Mouse (Mus musculus) bone marrow macrophage, adult 2 months (primary cell): Measurements from ENCODE around the gene Ankrd61. TPM values are rescaled to one million over a fixed set of nuclear protein-coding genes. Genes with fewer than 3 reads are reported as not detected.
A peak's percentile ranks its signal among the peaks of the same experiment; 100 is the strongest.

Source experiments
- H3K27ac ChIP-seq: 2 replicates; pipeline ENCODE4 v1.5.1; 2012; ENCODE audit warnings: low read depth, low read length; ENCODE audit not compliant: insufficient read depth
- H3K4me1 ChIP-seq: 2 replicates; pipeline ENCODE4 v1.6.1; 2012; ENCODE audit warnings: low read length; ENCODE audit not compliant: control insufficient read depth, insufficient read depth
- H3K4me3 ChIP-seq: 2 replicates; pipeline ENCODE4 v1.5.1; 2012; ENCODE audit warnings: mild to moderate bottlenecking, low read length, moderate library complexity; ENCODE audit not compliant: insufficient read depth
- CTCF ChIP-seq: IDR thresholded peaks from 2 replicates; pipeline ENCODE4 v1.5.1; 2012; ENCODE audit warnings: low read depth, mild to moderate bottlenecking, low read length, moderate library complexity
- POLR2A ChIP-seq: IDR thresholded peaks from 2 replicates; pipeline ENCODE4 v1.6.1; 2012; ENCODE audit warnings: mild to moderate bottlenecking, low read depth, low read length, borderline replicate concordance
- polyA plus RNA-seq: library from polyadenylated mRNA; stranded (reverse); fragments of >200 nt; gene quantifications from 2 replicates; pipeline ENCODE4 v1.2.4, GENCODE M21; 2012; ENCODE audit not compliant: missing spikeins, insufficient read depth, insufficient read length

Gene Ankrd61
- polyA plus RNA-seq, 1 experiment = not detected

DNA sequence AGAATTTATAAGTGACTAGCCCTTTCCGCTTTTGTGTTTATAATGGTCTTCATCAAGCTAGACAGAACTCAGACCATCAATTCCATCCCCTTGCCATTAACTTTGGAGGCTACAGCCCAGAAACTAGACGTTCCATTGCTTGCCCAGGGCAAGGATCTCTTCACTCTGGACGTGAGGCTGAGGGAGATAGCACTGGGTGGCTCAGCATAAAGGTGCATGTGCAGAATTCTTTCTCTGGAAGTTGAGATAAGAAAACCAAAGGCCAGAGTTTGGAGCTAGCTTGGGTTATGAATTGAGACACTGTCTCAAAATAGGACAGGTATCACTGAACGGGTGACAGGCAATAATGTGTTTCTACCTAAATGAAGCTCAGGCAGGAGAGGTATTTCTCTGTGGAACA is 6.3 kb upstream of the Ankrd61 start:
- TF ChIP-seq CTCF = no peak
- TF ChIP-seq POLR2A = no peak
- H3K27ac ChIP-seq = no peak overlapping the region
- H3K4me3 ChIP-seq = no peak overlapping the region
- H3K4me1 ChIP-seq = 0 out of 2 replicates have a peak, but pooled peaks cover 5% of the 10 kb centered on the region

DNA sequence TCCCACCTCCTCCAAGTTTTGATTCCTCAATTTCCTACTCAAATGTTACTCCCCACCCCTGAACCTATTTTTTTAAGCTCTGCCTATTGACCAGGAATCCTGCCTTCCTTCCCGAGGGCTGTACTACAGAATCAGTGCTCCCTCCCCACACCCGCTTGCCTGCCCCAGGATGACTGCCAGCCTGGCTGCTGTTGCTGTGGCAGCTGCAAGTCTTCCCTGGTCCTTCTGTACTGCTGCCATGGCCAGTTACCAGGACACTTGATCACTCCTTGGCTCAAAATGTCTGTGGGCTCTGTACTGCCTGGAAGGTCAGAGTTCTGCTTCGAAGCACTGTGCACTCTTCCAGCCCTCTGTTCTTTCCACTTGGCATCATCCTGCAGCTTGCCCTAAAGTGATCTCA is 4.6 kb upstream of the Ankrd61 start:
- Histone ChIP-seq H3K27ac (no peak overlapping the region), H3K4me1 (no peaks in the 10 kb centered on the region), H3K4me3 (no peak overlapping the region)
- TF ChIP-seq CTCF (no peak), POLR2A (no peak)

DNA sequence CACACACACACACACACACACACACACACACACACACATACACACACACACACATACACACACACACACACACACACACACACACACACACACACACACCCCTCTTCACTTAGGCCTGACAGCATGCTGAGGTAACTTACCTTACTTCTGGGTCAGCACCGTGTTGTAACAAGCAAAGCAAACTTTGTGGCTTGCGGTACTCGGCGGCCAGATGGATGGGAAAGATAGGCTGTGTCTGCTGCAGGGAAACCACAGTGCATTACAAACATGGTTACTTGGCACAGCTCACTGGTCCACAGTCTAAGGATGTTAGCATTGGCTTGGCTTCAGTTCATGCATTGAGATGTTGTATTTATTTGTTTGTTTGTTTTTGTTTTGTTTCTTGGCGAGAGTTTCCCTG is 4.1 kb downstream of the Ankrd61 start:
- H3K4me3 ChIP-seq = no peak overlapping the region
- TF ChIP-seq CTCF = no peak
- no peak for TF ChIP-seq POLR2A
- no peak overlapping the region for H3K27ac ChIP-seq
- H3K4me1 ChIP-seq = no peaks in the 10 kb centered on the region

DNA sequence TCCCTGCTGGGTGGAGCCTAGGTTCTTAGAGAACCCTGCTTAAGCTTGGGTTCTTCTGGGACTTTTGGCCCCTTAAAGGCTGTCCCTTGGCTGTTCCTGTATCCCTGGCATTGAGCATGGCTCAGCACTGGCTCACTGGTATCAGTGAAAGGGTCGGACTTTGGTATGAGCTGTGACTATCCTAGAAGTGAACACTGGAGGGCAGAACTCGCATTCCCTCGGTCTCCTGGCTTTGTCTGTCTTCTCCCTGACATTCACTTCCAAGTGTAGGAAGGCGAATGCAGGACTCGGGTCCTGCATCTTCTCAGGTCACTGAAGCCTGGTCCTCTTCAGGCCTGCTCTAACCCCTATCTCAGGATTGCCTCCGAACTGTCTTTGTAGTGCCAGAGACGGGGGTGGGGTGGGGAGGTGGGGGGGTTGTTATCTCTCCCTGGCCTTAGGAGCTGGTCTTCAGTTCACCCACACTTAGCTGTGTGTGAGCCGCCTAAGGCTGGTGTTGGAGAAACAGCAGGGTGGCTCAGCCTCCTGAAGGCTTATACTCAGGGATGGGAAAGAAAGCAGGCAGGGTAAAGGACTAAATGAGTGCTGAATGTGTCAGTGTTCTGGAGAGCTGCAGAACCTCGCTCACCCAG is 5.1 kb downstream of the Ankrd61 start:
- TF ChIP-seq POLR2A = no peak
- TF ChIP-seq CTCF = no peak
- H3K4me3 ChIP-seq = no peak overlapping the region
- no peaks in the 10 kb centered on the region for H3K4me1 ChIP-seq
- H3K27ac ChIP-seq = no peak overlapping the region

DNA sequence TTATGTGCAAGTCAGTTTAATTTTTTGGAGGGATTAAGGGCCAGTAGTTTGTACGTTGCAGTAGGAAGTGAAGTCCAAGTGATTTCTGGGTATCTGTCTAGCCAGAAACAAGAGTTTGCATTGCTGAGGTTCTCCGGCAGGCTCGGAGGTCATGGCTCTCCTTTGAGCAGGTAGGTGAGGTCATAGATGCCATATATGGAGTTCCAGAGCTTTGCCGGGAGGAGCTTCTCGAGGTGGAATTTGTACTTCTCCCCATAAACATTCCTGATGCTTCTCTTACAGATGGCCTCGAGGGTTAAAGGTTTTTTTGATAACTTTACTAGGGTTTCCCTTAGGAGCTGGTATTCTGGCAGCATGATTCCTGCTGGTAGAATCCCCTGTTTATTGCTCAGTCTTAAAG is 6.7 kb downstream of the Ankrd61 start:
- TF ChIP-seq CTCF = no peak
- TF ChIP-seq POLR2A = no peak
- Histone ChIP-seq H3K4me3 (no peak overlapping the region), H3K27ac (no peak overlapping the region), H3K4me1 (no peaks in the 10 kb centered on the region)

DNA sequence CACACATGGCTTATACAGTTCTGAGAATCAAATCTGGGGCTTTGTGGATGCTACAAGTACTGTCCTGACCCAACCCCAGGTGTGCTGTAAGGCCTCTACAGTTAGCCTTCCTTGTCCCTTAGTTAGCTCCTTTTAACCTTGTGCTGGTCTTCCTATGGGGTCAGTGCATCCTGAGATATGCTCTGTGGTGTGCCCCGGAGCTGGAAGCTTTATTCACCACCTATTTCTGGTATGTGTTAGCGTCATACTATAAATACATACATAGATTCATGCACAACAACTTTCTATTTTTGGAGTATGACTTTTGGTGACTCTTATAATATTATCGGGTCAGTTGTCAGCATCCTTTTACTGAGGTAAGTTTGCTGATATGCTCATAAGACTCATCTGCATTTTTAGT is 12.2 kb downstream of the Ankrd61 start:
- TF ChIP-seq POLR2A (no peak), CTCF (no peak)
- H3K4me1 ChIP-seq = no peaks in the 10 kb centered on the region
- H3K27ac ChIP-seq = no peak overlapping the region
- no peak overlapping the region for H3K4me3 ChIP-seq

DNA sequence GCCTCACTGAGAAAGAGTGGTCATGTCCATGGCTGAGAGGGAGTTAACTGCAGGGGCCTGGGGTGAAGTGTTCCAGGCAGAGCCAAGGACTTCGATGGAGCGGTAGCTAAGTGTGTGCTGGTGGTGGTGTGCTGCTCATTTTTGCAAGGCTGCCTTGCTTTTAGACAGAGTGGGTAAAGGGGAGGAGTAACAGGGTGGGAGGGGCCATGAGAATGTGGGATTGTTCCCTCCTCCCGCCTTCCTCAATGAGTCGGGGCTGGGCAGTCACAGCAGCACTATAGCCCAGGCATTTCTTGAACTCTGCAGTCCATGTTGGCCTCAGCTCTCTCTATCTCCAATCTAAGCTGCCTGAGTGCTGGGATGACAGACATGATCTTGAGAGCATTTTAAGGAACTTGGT is 22.9 kb downstream of the Ankrd61 start:
- no peak overlapping the region for H3K27ac ChIP-seq

GRCm38 (mm10) chr5:143871547-143872169 is 25.8 kb downstream of the Ankrd61 start:
- TF ChIP-seq CTCF (no peak), POLR2A (no peak)
- H3K27ac ChIP-seq = no peak overlapping the region
- no peak overlapping the region for H3K4me3 ChIP-seq
- no peaks in the 10 kb centered on the region for H3K4me1 ChIP-seq

More for the DNA sequence above, 22.9 kb downstream of the Ankrd61 start:
- Histone ChIP-seq H3K4me1 (no peaks in the 10 kb centered on the region), H3K4me3 (no peak overlapping the region)
- TF ChIP-seq CTCF (no peak), POLR2A (0 out of 2 replicates have a peak, but pooled peaks have one; percentile 8)

Other genes starting within 250 kb of the Ankrd61 start
- 5.1 and 6.9 TPM in 2 replicates for gene Usp42, start 165.4 kb downstream of the Ankrd61 start, polyA plus RNA-seq
- 46.6 and 47.6 TPM in 2 replicates for gene Eif2ak1, start 79.9 kb downstream of the Ankrd61 start, polyA plus RNA-seq
- gene Aimp2, start 12.2 kb upstream of the Ankrd61 start, polyA plus RNA-seq = 14.4 and 16.0 TPM in 2 replicates
- gene Pms2, start 12.3 kb upstream of the Ankrd61 start, polyA plus RNA-seq = 7.9 and 9.9 TPM in 2 replicates
- 2.4 TPM in 1 of 2 replicates, not detected in the other for gene Gm42421, start 30.5 kb upstream of the Ankrd61 start, polyA plus RNA-seq
- not detected in 2 replicates for gene Rsph10b, start 35.4 kb upstream of the Ankrd61 start, polyA plus RNA-seq
- 65.0 and 71.9 TPM in 2 replicates for gene Ccz1, start 117.2 kb upstream of the Ankrd61 start, polyA plus RNA-seq
- gene Ocm, start 129.0 kb upstream of the Ankrd61 start, polyA plus RNA-seq = not detected in 2 replicates
- 2.9 and 3.8 TPM in 2 replicates for gene Lmtk2, start 202.8 kb upstream of the Ankrd61 start, polyA plus RNA-seq